Mouse (Mus musculus) hindbrain, embryonic 14.5 days (tissue): ENCODE data around the gene Il17ra. TPM values are rescaled to one million over a fixed set of nuclear protein-coding genes. Genes with fewer than 3 reads are reported as not detected.

Experiments used
- ATAC-seq: fragments of 200-750 bp; cut with Nextera tagmentation; 2 replicates; pipeline ENCODE4 v1.8.0; 2017; ENCODE audit warnings: moderate number of reproducible peaks, mild to moderate bottlenecking, moderate TSS enrichment, moderate library complexity; ENCODE audit not compliant: low FRiP score
- DNase-seq: peaks from one replicate; pipeline ENCODE4 v3.0.0-alpha.2; 2015; ENCODE audit warnings: low spot score
- H3K27ac ChIP-seq: fragments of 300-500 bp; sonication (generic); 2 replicates; pipeline ENCODE4 v1.5.1; 2014; ENCODE audit warnings: mild to moderate bottlenecking, moderate library complexity
- H3K27me3 ChIP-seq: fragments of 300-500 bp; sonication (generic); 2 replicates; pipeline ENCODE4 v1.6.1; 2014; ENCODE audit warnings: mild to moderate bottlenecking, low read length, mixed read lengths; ENCODE audit not compliant: control insufficient read depth, insufficient read depth
- H3K36me3 ChIP-seq: fragments of 300-500 bp; sonication (generic); replicated peaks from 2 replicates; pipeline ENCODE4 v1.6.1; 2014; ENCODE audit not compliant: control insufficient read depth, insufficient read depth
- H3K4me1 ChIP-seq: fragments of 300-500 bp; sonication (generic); replicated peaks from 2 replicates; pipeline ENCODE4 v1.6.1; 2014; ENCODE audit warnings: antibody characterized with exemption, low read length, mixed read lengths; ENCODE audit not compliant: control insufficient read depth, insufficient read depth
- H3K4me2 ChIP-seq: fragments of 300-500 bp; sonication (generic); replicated peaks from 2 replicates; pipeline ENCODE4 v1.6.1; 2014; ENCODE audit warnings: mild to moderate bottlenecking, moderate library complexity
- H3K4me3 ChIP-seq: fragments of 300-500 bp; sonication (generic); replicated peaks from 2 replicates; pipeline ENCODE4 v1.5.1; 2014; ENCODE audit warnings: mild to moderate bottlenecking, low read length
- H3K9ac ChIP-seq: fragments of 300-500 bp; sonication (generic); 2 replicates; pipeline ENCODE4 v1.6.1; 2014
- H3K9me3 ChIP-seq: fragments of 300-500 bp; sonication (generic); 2 replicates; pipeline ENCODE4 v1.6.1; 2016; ENCODE audit warnings: low read length; ENCODE audit not compliant: control insufficient read depth
- WGBS: fragments of 180-500 bp; shearing (Covaris S2); extraction: QIAGEN DNeasy Blood & Tissue Kit; methylation state at CpG from one replicate; pipeline ENCODE4 v1.1.7; 2014; 5-methylcytosine and 5-hydroxymethylcytosine counted together
- polyA plus RNA-seq: library from polyadenylated mRNA; unstranded; fragments of >200 nt; fragmentation: Nextera tagmentation; extraction: Ambion mirVana; gene quantifications from 2 replicates; pipeline ENCODE4 v1.2.1, GENCODE M21; 2014

Gene Il17ra
- polyA plus RNA-seq, 1 experiment from 2014 or later = 3.6 TPM

- 79% methylated on average over 2 of the region's 2 CpGs for WGBS
Observed at GRCm38 (mm10) chr6:120536337-120536736, 73.3 kb downstream of the Il17ra start.

More at GRCm38 (mm10) chr6:120536337-120536736, 73.3 kb downstream of the Il17ra start:
- H3K36me3 ChIP-seq = no peaks in the 10 kb centered on the region
- ATAC-seq (no peak), DNase-seq (no peak)
- H3K27me3 ChIP-seq = no peaks in the 10 kb centered on the region
- H3K9ac ChIP-seq = no peak overlapping the region
- H3K27ac ChIP-seq = no peak overlapping the region
- H3K4me3 ChIP-seq = no peak overlapping the region
- H3K4me2 ChIP-seq = no peak overlapping the region
- peaks cover 5% of the 10 kb centered on the region; the same call in 1 of the 2 replicates for H3K4me1 ChIP-seq
- no peaks in the 10 kb centered on the region for H3K9me3 ChIP-seq

Other genes starting within 250 kb of the Il17ra start
- gene D330020A13Rik, start 168.9 kb upstream of the Il17ra start, polyA plus RNA-seq = not detected in 2 replicates
- gene B4galnt3, start 168.7 kb upstream of the Il17ra start, polyA plus RNA-seq = 0.09 TPM in 2 replicates
- gene Kdm5a, start 99.1 kb upstream of the Il17ra start, polyA plus RNA-seq = 35.4 and 37.0 TPM in 2 replicates
- 11.6 and 11.8 TPM in 2 replicates for gene Ccdc77, start 98.9 kb upstream of the Il17ra start, polyA plus RNA-seq
- 3.2 and 4.3 TPM in 2 replicates for gene Tmem121b, start 30.6 kb downstream of the Il17ra start, polyA plus RNA-seq
- 9.6 and 13.4 TPM in 2 replicates for gene Hdhd5, start 68.1 kb downstream of the Il17ra start, polyA plus RNA-seq
- gene Cecr2, start 203.1 kb downstream of the Il17ra start, polyA plus RNA-seq = 3.7 and 4.7 TPM in 2 replicates